Mouse (Mus musculus) liver, embryonic 14.5 days (tissue): Measurements from ENCODE around the gene Gm5868. TPM values are rescaled to one million over a fixed set of nuclear protein-coding genes. Genes with fewer than 3 reads are reported as not detected.
"Not testable (repeated sequence)": the region's sequence is repeated elsewhere in the genome, so short reads cannot be mapped to it uniquely, and the experiment has no call there.

Experiments used
- ATAC-seq: fragments of 200-750 bp; cut with Nextera tagmentation; 2 replicates; pipeline ENCODE4 v1.8.0; 2017; ENCODE audit warnings: moderate number of reproducible peaks, mild to moderate bottlenecking, moderate library complexity; ENCODE audit not compliant: insufficient read depth
- DNase-seq, 3 experiments: peaks; one replicate each; pipeline ENCODE4 v3.0.0-alpha.2; 2012 to 2013; ENCODE audit warnings: low read depth in 3 of 3, low spot score in 3 of 3
- H3K27ac ChIP-seq: fragments of 300-500 bp; sonication (generic); 2 replicates; pipeline ENCODE4 v1.5.1; 2014; ENCODE audit warnings: moderate library complexity, mild to moderate bottlenecking, control low read depth, inconsistent platforms
- H3K27me3 ChIP-seq: fragments of 300-500 bp; sonication (generic); 2 replicates; pipeline ENCODE4 v1.6.1; 2014; ENCODE audit warnings: mild to moderate bottlenecking, low read length, moderate library complexity; ENCODE audit not compliant: control insufficient read depth, insufficient read depth
- H3K36me3 ChIP-seq: fragments of 300-500 bp; sonication (generic); replicated peaks from 2 replicates; pipeline ENCODE4 v1.6.1; 2014; ENCODE audit warnings: low read depth; ENCODE audit not compliant: control insufficient read depth, insufficient read depth
- H3K4me1 ChIP-seq, 2 experiments: fragments of 200-500 bp in 1 of 2; fragments of 300-500 bp in 1 of 2; sonication (generic) in 1 of 2; replicated peaks; 2 replicates each; pipeline ENCODE4 v1.6.1; 2012 to 2014; ENCODE audit warnings: antibody characterized with exemption in 1 of 2, inconsistent platforms in 1 of 2, low read length in 1 of 2; ENCODE audit not compliant: control insufficient read depth in 2 of 2, insufficient read depth in 2 of 2
- H3K4me2 ChIP-seq: fragments of 300-500 bp; sonication (generic); 2 replicates; pipeline ENCODE4 v1.6.1; 2014; ENCODE audit warnings: low read depth, mild to moderate bottlenecking, control low read depth, moderate library complexity
- H3K4me3 ChIP-seq, 2 experiments: fragments of 200-500 bp in 1 of 2; fragments of 300-500 bp in 1 of 2; sonication (generic) in 1 of 2; 2 replicates each; pipeline ENCODE4 v1.5.1; 2012 to 2014; ENCODE audit warnings: low read depth in 2 of 2, low read length in 2 of 2, mild to moderate bottlenecking in 2 of 2, control low read depth in 1 of 2, inconsistent platforms in 1 of 2, moderate library complexity in 1 of 2; ENCODE audit not compliant: insufficient read depth in 1 of 2
- H3K9ac ChIP-seq: fragments of 300-500 bp; sonication (generic); replicated peaks from 2 replicates; pipeline ENCODE4 v1.6.1; 2014; ENCODE audit warnings: mild to moderate bottlenecking, control low read depth, moderate library complexity
- H3K9me3 ChIP-seq: fragments of 300-500 bp; sonication (generic); 2 replicates; pipeline ENCODE4 v1.6.1; 2016; ENCODE audit warnings: low read length, mixed read lengths; ENCODE audit not compliant: control insufficient read depth
- CTCF ChIP-seq: IDR thresholded peaks from 2 replicates; pipeline ENCODE4 v1.5.1; 2016; ENCODE audit warnings: antibody characterized with exemption, low read depth, control low read depth
- EP300 ChIP-seq: IDR thresholded peaks from 2 replicates; pipeline ENCODE4 v1.6.1; 2016; ENCODE audit warnings: antibody characterized with exemption, low read depth
- WGBS: fragments of 180-500 bp; shearing (Covaris S2); extraction: QIAGEN DNeasy Blood & Tissue Kit; methylation state at CpG from one replicate; pipeline ENCODE4 v1.1.7; 2014; ENCODE audit not compliant: insufficient replicate concordance; 5-methylcytosine and 5-hydroxymethylcytosine counted together
- polyA plus RNA-seq, 2 experiments: library from polyadenylated mRNA; depleted of rRNA in 1 of 2; stranded (reverse) in 1 of 2; unstranded in 1 of 2; fragments of >200 nt; fragmentation: Nextera tagmentation in 1 of 2; extraction: Ambion mirVana in 1 of 2; gene quantifications; 2 replicates each; pipeline versions ENCODE4 v1.2.1 to v1.2.3; 2012 to 2014

Gene Gm5868
- polyA plus RNA-seq, 2 experiments, result not detected

DNA sequence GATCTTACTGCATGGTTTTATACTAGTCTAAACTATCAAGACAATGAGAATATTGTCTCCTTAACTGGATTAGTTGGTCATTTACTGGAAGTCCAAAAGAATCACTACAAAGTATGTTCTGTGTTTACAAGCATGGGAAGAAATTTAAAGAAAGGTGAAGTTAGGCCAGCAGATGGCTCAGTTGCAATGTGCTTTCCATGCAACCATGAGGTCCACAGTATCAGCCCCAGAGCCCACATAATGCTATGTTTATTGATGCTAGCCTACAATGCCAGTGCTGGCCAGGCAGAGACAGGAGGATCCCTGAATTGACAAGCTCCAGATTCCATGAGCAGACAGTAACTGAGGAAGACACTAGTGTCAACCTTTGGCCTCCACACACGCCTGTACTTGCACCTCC is 33.7 kb upstream of the Gm5868 start:
- Histone ChIP-seq H3K4me1 (no peaks in the 10 kb centered on the region), H3K4me3 (no peak overlapping the region), H3K27ac (no peak overlapping the region), H3K9me3 (no peaks in the 10 kb centered on the region), H3K36me3 (no peaks in the 10 kb centered on the region), H3K27me3 (no peaks in the 10 kb centered on the region), H3K4me2 (no peak overlapping the region), H3K9ac (no peak overlapping the region)
- DNase-seq (no peak), ATAC-seq (no peak)
- TF ChIP-seq CTCF (no peak), EP300 (no peak)
- 55% methylated on average over 1 of the region's 1 CpGs for WGBS

DNA sequence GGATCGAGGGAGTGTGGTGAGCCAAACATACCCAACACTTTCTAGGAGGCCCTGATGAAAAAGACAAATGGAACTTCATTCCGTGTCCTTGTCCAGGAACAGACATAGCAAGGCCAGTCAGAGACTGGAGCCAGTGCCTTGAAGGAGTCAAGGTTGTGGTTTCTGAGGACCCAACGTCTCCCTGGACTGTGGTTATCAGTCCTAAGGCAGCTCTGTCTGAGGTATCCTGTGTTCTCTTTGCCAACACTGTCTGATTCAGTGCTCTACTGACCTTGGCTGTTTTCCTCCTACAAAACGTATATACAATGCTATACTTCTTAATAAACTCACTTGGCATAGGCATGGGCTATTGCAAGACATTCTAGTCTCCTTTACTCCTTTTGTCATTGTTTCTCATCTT is 30.1 kb upstream of the Gm5868 start:
- TF ChIP-seq EP300 (no peak), CTCF (no peak)
- H3K27me3 ChIP-seq, result no peaks in the 10 kb centered on the region

GRCm38 (mm10) chr5:72603138-72603537 is 15.8 kb upstream of the Gm5868 start:
- Histone ChIP-seq H3K4me1 (no peaks in the 10 kb centered on the region), H3K4me2 (no peak overlapping the region), H3K4me3 (no peak overlapping the region), H3K9me3 (no peaks in the 10 kb centered on the region), H3K9ac (no peak overlapping the region), H3K27ac (no peak overlapping the region), H3K27me3 (no peaks in the 10 kb centered on the region), H3K36me3 (no peaks in the 10 kb centered on the region)
- no peak for DNase-seq
- WGBS, result 72% methylated on average over 4 of the region's 4 CpGs
- no peak for TF ChIP-seq CTCF
- TF ChIP-seq EP300, result no peak
- ATAC-seq, result no peak

More for the DNA sequence above, 30.1 kb upstream of the Gm5868 start:
- H3K9me3 ChIP-seq, result no peaks in the 10 kb centered on the region
- WGBS, result 32% methylated on average over 4 of the region's 4 CpGs
- H3K9ac ChIP-seq, result no peak overlapping the region
- no peak overlapping the region for H3K4me3 ChIP-seq
- no peaks in the 10 kb centered on the region for H3K4me1 ChIP-seq
- H3K36me3 ChIP-seq, result no peaks in the 10 kb centered on the region
- ATAC-seq, result no peak
- H3K4me2 ChIP-seq, result no peak overlapping the region
- H3K27ac ChIP-seq, result no peak overlapping the region
- no peak for DNase-seq

DNA sequence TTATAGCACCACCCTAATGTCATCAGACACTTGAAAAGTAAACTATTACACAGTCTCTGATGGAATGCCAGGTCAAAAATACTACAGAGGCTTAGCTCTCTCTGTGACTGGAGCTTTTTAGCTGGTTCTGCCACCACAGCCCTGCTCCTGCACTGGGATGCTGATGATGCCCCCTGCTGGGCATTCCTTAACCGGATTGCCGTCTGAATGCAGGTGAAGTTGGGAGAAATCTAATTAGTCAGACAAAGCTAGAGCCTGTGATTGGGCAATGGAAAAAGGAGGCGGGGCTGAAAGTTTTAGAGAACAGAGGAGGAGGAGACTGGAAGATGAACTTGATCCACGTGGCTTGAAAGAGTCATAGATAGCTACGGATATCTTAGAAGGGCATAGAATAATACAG is 13.7 kb upstream of the Gm5868 start:
- Histone ChIP-seq H3K4me3 (no peak overlapping the region), H3K9ac (no peak overlapping the region), H3K27ac (no peak overlapping the region), H3K36me3 (no peaks in the 10 kb centered on the region), H3K27me3 (no peaks in the 10 kb centered on the region), H3K4me1 (no peaks in the 10 kb centered on the region), H3K9me3 (no peaks in the 10 kb centered on the region), H3K4me2 (no peak overlapping the region)
- 12% methylated on average over 5 of the region's 5 CpGs for WGBS
- ATAC-seq (no peak), DNase-seq (peak; percentile 5 to 20 (median 16))
- TF ChIP-seq EP300, result no peak
- peak; percentile 64 for TF ChIP-seq CTCF

- not testable (repeated sequence) for DNase-seq, H3K4me3 ChIP-seq, ATAC-seq, H3K27ac ChIP-seq, H3K9ac ChIP-seq, H3K4me1 ChIP-seq, H3K36me3 ChIP-seq, H3K27me3 ChIP-seq, H3K9me3 ChIP-seq
- 36% methylated on average over 25 of the region's 25 CpGs for WGBS
- H3K4me2 ChIP-seq, result peak overlapping the region; percentile 24; the same call in 1 of the 2 replicates
Observed at GRCm38 (mm10) chr5:72586667-72587191, 622 bp downstream of the Gm5868 start.
